Mouse (Mus musculus): Measurements from ENCODE around the gene Reep3. TPM values are rescaled to one million over a fixed set of nuclear protein-coding genes. Genes with fewer than 3 reads are reported as not detected.

Reep3 gene
- total and polyA plus RNA-seq, 3 experiments = 21.8 to 23.3 (median 23.2) TPM

GRCm38 (mm10) chr10:67095798-67096620 is 736 bp downstream of the Reep3 start, which contains the start of gene Jmjd1c (continued):
- TF ChIP-seq RCOR1 (conservative IDR thresholded peaks at IDR 0.05; ENCODE audit: low read depth, low read length) = 0 out of 2 replicates have a peak, but pooled peaks have one; percentile 38

- no peaks in the 10 kb centered on the region for H3K27me3 ChIP-seq (replicated peaks)
- peaks cover 78% of the 10 kb centered on the region for H3K79me2 ChIP-seq (replicated peaks; ENCODE audit: control insufficient read depth, extremely low read depth, insufficient read depth, poor library complexity, severe bottlenecking)
- dilution Hi-C loops (cut with MboI; ENCODE audit: extremely low pct_ligation_motif_present, extremely low pct_unique_long_range_greater_than_20kb, low sequenced_read_pairs) (no loop called here), in situ Hi-C loops (cut with MboI; ENCODE audit: low pct_ligation_motif_present, low pct_unique_long_range_greater_than_20kb, low sequenced_read_pairs) (loop anchor here (5.0 to 25.0 kb wide), 2 partner anchors 93 to 183 kb away; no protein-coding TSS in a partner anchor)
- peak overlapping the region; percentile 74; the same call in 1 of the 2 replicates for H3K9ac ChIP-seq (ENCODE audit: insufficient read depth, low read depth)
- H3K9me3 ChIP-seq (replicated peaks; ENCODE audit: low read length) = peaks cover 9% of the 10 kb centered on the region
- peaks cover 2 to 29% of the 10 kb centered on the region in 2 experiments; a peak in 3 of 4 replicates for H3K4me1 ChIP-seq (ENCODE audit: control insufficient read depth in 1 of 2, insufficient read depth in 2 of 2)
- DNase-seq (ENCODE audit: extremely low read depth) = no peak
- no peak for TF ChIP-seq ELF1 (IDR thresholded peaks at IDR 0.05; ENCODE audit: low read depth, low read length)
- TF ChIP-seq TBP (conservative IDR thresholded peaks at IDR 0.05; ENCODE audit: low read depth, low read length) = no peak
- TF ChIP-seq ETS1 (conservative IDR thresholded peaks at IDR 0.05; ENCODE audit: low read depth, low read length) = no peak
- no peak for TF ChIP-seq ZNF384 (IDR thresholded peaks at IDR 0.05; ENCODE audit: low read depth, low read length)
- TF ChIP-seq POLR2AphosphoS2 (IDR thresholded peaks at IDR 0.05; ENCODE audit: low read depth, low read length) = no peak
- TF ChIP-seq EP300 (IDR thresholded peaks at IDR 0.05; ENCODE audit: low read length) = no peak
- no peak for TF ChIP-seq E2F4 (IDR thresholded peaks at IDR 0.05; ENCODE audit: insufficient replicate concordance, low read depth, low read length)
- no peak for TF ChIP-seq MEF2A (IDR thresholded peaks at IDR 0.05; ENCODE audit: borderline replicate concordance, low read depth, low read length)
- no peak for TF ChIP-seq RAD21 (IDR thresholded peaks at IDR 0.05; ENCODE audit: low read depth, low read length)
- no peak for TF ChIP-seq USF2 (conservative IDR thresholded peaks at IDR 0.05; ENCODE audit: low read depth, low read length)
- no peak for TF ChIP-seq ZKSCAN1 (IDR thresholded peaks at IDR 0.05; ENCODE audit: borderline replicate concordance, low read depth, low read length)
- TF ChIP-seq UBTF (IDR thresholded peaks at IDR 0.05; ENCODE audit: low read depth, low read length) = no peak
- no peak for TF ChIP-seq KAT2A (IDR thresholded peaks at IDR 0.05; ENCODE audit: insufficient replicate concordance, low read length)
- no peak for TF ChIP-seq PAX5 (IDR thresholded peaks at IDR 0.05; ENCODE audit: low read length)
- TF ChIP-seq NELFE (IDR thresholded peaks at IDR 0.05; ENCODE audit: low read depth, low read length) = no peak
- TF ChIP-seq SIN3A (IDR thresholded peaks at IDR 0.05; ENCODE audit: low read length) = no peak
- TF ChIP-seq ZMIZ1 (IDR thresholded peaks at IDR 0.05; ENCODE audit: low read depth, low read length) = no peak
- TF ChIP-seq NRF1 (IDR thresholded peaks at IDR 0.05; ENCODE audit: low read depth, low read length) = no peak
- TF ChIP-seq MAFK (IDR thresholded peaks at IDR 0.05; ENCODE audit: insufficient replicate concordance, low read length) = no peak
- H3K36me3 ChIP-seq (replicated peaks in 1 of 2; ENCODE audit: control insufficient read depth in 1 of 2, insufficient read depth in 1 of 2, low read length in 1 of 2) = peaks cover 2 to 30% of the 10 kb centered on the region in 2 experiments
- H3K4me2 ChIP-seq (ENCODE audit: insufficient read depth, low read depth, poor library complexity, severe bottlenecking) = peak overlapping the region; percentile 88
- H3K27ac ChIP-seq (ENCODE audit: insufficient read depth, low read depth) = no peak overlapping the region
- no peak overlapping the region for H3K4me3 ChIP-seq (replicated peaks in 1 of 3; ENCODE audit: low read depth in 2 of 3, low read length in 2 of 3, poor library complexity in 1 of 3)
Observed at GRCm38 (mm10) chr10:67094922-67095321, 1.8 kb downstream of the Reep3 start.

All from CH12.LX (cell line).